Mouse (Mus musculus): ENCODE data around the gene Enpp4. TPM values are rescaled to one million over a fixed set of nuclear protein-coding genes. Genes with fewer than 3 reads are reported as not detected.

Enpp4 gene
- polyA plus RNA-seq, 1 experiment from 2014 or later: 5.7 TPM

- no peak for ATAC-seq
- no peak overlapping the region for H3K9ac ChIP-seq (replicated peaks; ENCODE audit: low read depth, low read length)
- no peaks in the 10 kb centered on the region for H3K9me3 ChIP-seq (ENCODE audit: control insufficient read depth, low read length)
- WGBS: 94% methylated on average over 10 of the region's 10 CpGs
- H3K27ac ChIP-seq (ENCODE audit: low read length): no peak overlapping the region
- no peaks in the 10 kb centered on the region for H3K36me3 ChIP-seq (ENCODE audit: control insufficient read depth, insufficient read depth)
- no peak overlapping the region for H3K4me2 ChIP-seq (ENCODE audit: low read length)
- no peaks in the 10 kb centered on the region; the same call in 1 of the 2 replicates for H3K27me3 ChIP-seq (replicated peaks; ENCODE audit: control insufficient read depth, insufficient read depth, low read length)
- peaks cover 6% of the 10 kb centered on the region for H3K4me1 ChIP-seq (replicated peaks; ENCODE audit: control insufficient read depth, insufficient read depth, low read length)
- no peak overlapping the region for H3K4me3 ChIP-seq (replicated peaks; ENCODE audit: low read length)
Observed at GRCm38 (mm10) chr17:44101961-44102360, 3.6 kb downstream of the Enpp4 start.

- Histone ChIP-seq H3K36me3 (ENCODE audit: control insufficient read depth, insufficient read depth) (no peaks in the 10 kb centered on the region), H3K27ac (ENCODE audit: low read length) (no peak overlapping the region), H3K4me2 (ENCODE audit: low read length) (no peak overlapping the region), H3K4me1 (replicated peaks; ENCODE audit: control insufficient read depth, insufficient read depth, low read length) (peaks cover 6% of the 10 kb centered on the region), H3K4me3 (replicated peaks; ENCODE audit: low read length) (no peak overlapping the region), H3K9me3 (ENCODE audit: control insufficient read depth, low read length) (no peaks in the 10 kb centered on the region), H3K27me3 (replicated peaks; ENCODE audit: control insufficient read depth, insufficient read depth, low read length) (no peaks in the 10 kb centered on the region), H3K9ac (replicated peaks; ENCODE audit: low read depth, low read length) (no peak overlapping the region)
- WGBS: 88% methylated on average over 9 of the region's 9 CpGs
- no peak for ATAC-seq
Observed at GRCm38 (mm10) chr17:44100906-44101305, 4.7 kb downstream of the Enpp4 start.

- no peak overlapping the region for H3K4me2 ChIP-seq (ENCODE audit: low read length)
- no peak overlapping the region for H3K4me3 ChIP-seq (replicated peaks; ENCODE audit: low read length)
- no peak overlapping the region for H3K9ac ChIP-seq (replicated peaks; ENCODE audit: low read depth, low read length)
- no peak overlapping the region for H3K27ac ChIP-seq (ENCODE audit: low read length)
- WGBS: 82% methylated on average over 4 of the region's 4 CpGs
- H3K36me3 ChIP-seq (ENCODE audit: control insufficient read depth, insufficient read depth): no peaks in the 10 kb centered on the region
- H3K4me1 ChIP-seq (replicated peaks; ENCODE audit: control insufficient read depth, insufficient read depth, low read length): peaks cover 6% of the 10 kb centered on the region
- H3K9me3 ChIP-seq (ENCODE audit: control insufficient read depth, low read length): no peaks in the 10 kb centered on the region
- ATAC-seq: no peak
- no peaks in the 10 kb centered on the region for H3K27me3 ChIP-seq (replicated peaks; ENCODE audit: control insufficient read depth, insufficient read depth, low read length)
Observed at GRCm38 (mm10) chr17:44100486-44100885, 5.1 kb downstream of the Enpp4 start.

GRCm38 (mm10) chr17:44091512-44091911 is 14.1 kb downstream of the Enpp4 start:
- Histone ChIP-seq H3K9me3 (ENCODE audit: control insufficient read depth, low read length) (no peaks in the 10 kb centered on the region), H3K4me2 (ENCODE audit: low read length) (no peak overlapping the region), H3K27me3 (replicated peaks; ENCODE audit: control insufficient read depth, insufficient read depth, low read length) (no peaks in the 10 kb centered on the region), H3K9ac (replicated peaks; ENCODE audit: low read depth, low read length) (no peak overlapping the region), H3K27ac (ENCODE audit: low read length) (no peak overlapping the region), H3K4me1 (replicated peaks; ENCODE audit: control insufficient read depth, insufficient read depth, low read length) (no peaks in the 10 kb centered on the region), H3K4me3 (replicated peaks; ENCODE audit: low read length) (no peak overlapping the region), H3K36me3 (ENCODE audit: control insufficient read depth, insufficient read depth) (peaks cover 5% of the 10 kb centered on the region; the same call in 1 of the 2 replicates)
- 36% methylated on average over 2 of the region's 2 CpGs for WGBS
- no peak for ATAC-seq

GRCm38 (mm10) chr17:44090916-44091315 is 14.7 kb downstream of the Enpp4 start:
- peaks cover 7% of the 10 kb centered on the region; the same call in 1 of the 2 replicates for H3K36me3 ChIP-seq (ENCODE audit: control insufficient read depth, insufficient read depth)
- no peak overlapping the region for H3K4me2 ChIP-seq (ENCODE audit: low read length)
- H3K4me1 ChIP-seq (replicated peaks; ENCODE audit: control insufficient read depth, insufficient read depth, low read length): no peaks in the 10 kb centered on the region
- ATAC-seq: no peak
- 74% methylated on average over 2 of the region's 2 CpGs for WGBS
- no peaks in the 10 kb centered on the region for H3K9me3 ChIP-seq (ENCODE audit: control insufficient read depth, low read length)
- no peak overlapping the region for H3K9ac ChIP-seq (replicated peaks; ENCODE audit: low read depth, low read length)
- H3K27me3 ChIP-seq (replicated peaks; ENCODE audit: control insufficient read depth, insufficient read depth, low read length): no peaks in the 10 kb centered on the region
- no peak overlapping the region for H3K27ac ChIP-seq (ENCODE audit: low read length)
- H3K4me3 ChIP-seq (replicated peaks; ENCODE audit: low read length): no peak overlapping the region

- Histone ChIP-seq H3K27ac (ENCODE audit: low read length) (no peak overlapping the region), H3K27me3 (replicated peaks; ENCODE audit: control insufficient read depth, insufficient read depth, low read length) (no peaks in the 10 kb centered on the region), H3K9ac (replicated peaks; ENCODE audit: low read depth, low read length) (no peak overlapping the region), H3K4me1 (replicated peaks; ENCODE audit: control insufficient read depth, insufficient read depth, low read length) (no peaks in the 10 kb centered on the region), H3K9me3 (ENCODE audit: control insufficient read depth, low read length) (no peaks in the 10 kb centered on the region), H3K36me3 (ENCODE audit: control insufficient read depth, insufficient read depth) (peaks cover 31% of the 10 kb centered on the region), H3K4me2 (ENCODE audit: low read length) (no peak overlapping the region), H3K4me3 (replicated peaks; ENCODE audit: low read length) (no peak overlapping the region)
- ATAC-seq: no peak
- 96% methylated on average over 3 of the region's 3 CpGs for WGBS
Observed at GRCm38 (mm10) chr17:44088226-44088625, 17.4 kb downstream of the Enpp4 start.

GRCm38 (mm10) chr17:44083156-44083555 is 22.5 kb downstream of the Enpp4 start:
- WGBS: 91% methylated on average over 4 of the region's 4 CpGs
- Histone ChIP-seq H3K27ac (ENCODE audit: low read length) (no peak overlapping the region), H3K36me3 (ENCODE audit: control insufficient read depth, insufficient read depth) (peaks cover 51% of the 10 kb centered on the region), H3K4me3 (replicated peaks; ENCODE audit: low read length) (no peak overlapping the region), H3K9me3 (ENCODE audit: control insufficient read depth, low read length) (no peaks in the 10 kb centered on the region), H3K4me1 (replicated peaks; ENCODE audit: control insufficient read depth, insufficient read depth, low read length) (peaks cover 10% of the 10 kb centered on the region), H3K4me2 (ENCODE audit: low read length) (no peak overlapping the region), H3K9ac (replicated peaks; ENCODE audit: low read depth, low read length) (no peak overlapping the region), H3K27me3 (replicated peaks; ENCODE audit: control insufficient read depth, insufficient read depth, low read length) (no peaks in the 10 kb centered on the region)
- ATAC-seq: no peak

- Histone ChIP-seq H3K9ac (replicated peaks; ENCODE audit: low read depth, low read length) (peak within 1 kb of the TSS; percentile 79), H3K4me2 (ENCODE audit: low read length) (peak within 1 kb of the TSS; percentile 62), H3K9me3 (ENCODE audit: control insufficient read depth, low read length) (no peaks in the 10 kb centered on the region), H3K36me3 (ENCODE audit: control insufficient read depth, insufficient read depth) (peaks cover 29% of the 10 kb centered on the region), H3K4me3 (replicated peaks; ENCODE audit: low read length) (peak within 1 kb of the TSS; percentile 83), H3K4me1 (replicated peaks; ENCODE audit: control insufficient read depth, insufficient read depth, low read length) (peaks cover 10% of the 10 kb centered on the region), H3K27ac (ENCODE audit: low read length) (peak within 1 kb of the TSS; percentile 87), H3K27me3 (replicated peaks; ENCODE audit: control insufficient read depth, insufficient read depth, low read length) (no peaks in the 10 kb centered on the region)
- peak; percentile 99 for ATAC-seq
- under 1% methylated on average over 31 of the region's 31 CpGs for whole genome bisulfite sequencing
Observed at GRCm38 (mm10) chr17:44078631-44079350, 26.8 kb downstream of the Enpp4 start, which contains the start of gene Enpp5. Gene Enpp5 (plus strand): TSS chr17:44078813.

GRCm38 (mm10) chr17:44077843-44078160 is 27.8 kb downstream of the Enpp4 start:
- Histone ChIP-seq H3K27me3 (replicated peaks; ENCODE audit: control insufficient read depth, insufficient read depth, low read length) (no peaks in the 10 kb centered on the region), H3K9me3 (ENCODE audit: control insufficient read depth, low read length) (no peaks in the 10 kb centered on the region), H3K4me1 (replicated peaks; ENCODE audit: control insufficient read depth, insufficient read depth, low read length) (peaks cover 10% of the 10 kb centered on the region), H3K9ac (replicated peaks; ENCODE audit: low read depth, low read length) (no peak overlapping the region), H3K4me3 (replicated peaks; ENCODE audit: low read length) (no peak overlapping the region), H3K36me3 (ENCODE audit: control insufficient read depth, insufficient read depth) (peaks cover 19% of the 10 kb centered on the region), H3K27ac (ENCODE audit: low read length) (no peak overlapping the region), H3K4me2 (ENCODE audit: low read length) (no peak overlapping the region)
- no peak for ATAC-seq
- 57% methylated on average over 2 of the region's 2 CpGs for WGBS
